Mouse (Mus musculus) urinary bladder, postnatal 25 days (tissue): ENCODE results near the gene R3hdm4.
"Not testable (repeated sequence)": the region's sequence is repeated elsewhere in the genome, so short reads cannot be mapped to it uniquely, and the experiment has no call there.

ENCODE experiments used
- DNase-seq: peaks from one replicate; pipeline ENCODE4 v3.0.0; 2022; ENCODE audit warnings: low spot score

R3hdm4 gene

GRCm38 (mm10) chr10:79920958-79921535 is at the start of gene R3hdm4:
Gene R3hdm4, minus strand, starts transcription at chr10:79921208.
- DNase-seq: no peak

DNA sequence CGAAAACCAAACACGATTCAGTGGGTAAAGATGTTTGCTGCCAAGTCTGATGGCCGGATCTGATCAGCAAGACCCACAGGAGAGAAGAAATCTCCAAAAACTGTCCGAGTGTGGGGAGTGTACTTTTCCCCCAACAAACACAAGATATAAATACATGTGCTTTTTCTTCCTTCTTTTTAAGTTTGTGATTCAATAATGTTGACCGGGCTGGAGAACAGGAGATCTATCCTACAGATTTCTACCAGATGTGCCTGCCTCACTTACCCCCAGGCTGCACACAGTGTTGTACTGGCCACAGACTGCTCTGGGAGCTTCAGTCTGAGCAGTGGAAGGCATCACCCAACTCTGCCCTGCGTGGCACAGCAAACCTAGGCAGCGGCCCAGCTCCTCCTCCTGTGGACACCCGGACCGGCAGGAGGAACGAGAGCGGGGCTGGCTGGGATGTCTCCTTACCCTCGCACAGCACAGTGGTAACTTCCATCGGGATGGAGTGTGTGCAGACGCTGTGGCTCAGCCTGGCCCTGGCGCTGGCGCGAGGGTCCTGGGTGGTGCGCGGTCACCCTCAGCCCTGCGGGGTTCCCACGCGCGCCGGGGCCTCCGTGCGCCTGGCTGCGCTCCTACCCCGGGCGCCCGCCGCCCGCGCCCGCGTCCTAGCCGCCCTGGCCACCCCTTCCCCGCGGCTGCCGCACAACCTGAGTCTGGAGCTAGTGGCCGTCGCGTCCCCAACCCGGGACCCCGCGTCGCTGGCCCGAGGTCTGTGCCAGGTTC is 49.6 kb upstream of the R3hdm4 start, which contains the start of gene Grin3b:
Gene Grin3b, plus strand, starts transcription at position 301 of the 768 bp plus-strand sequence.
- DNase-seq: no peak

- no peak for DNase-seq
Observed at GRCm38 (mm10) chr10:79969124-79969568, 48.1 kb upstream of the R3hdm4 start.

- no peak for DNase-seq
Observed at GRCm38 (mm10) chr10:79968181-79968580, 47.2 kb upstream of the R3hdm4 start.

DNA sequence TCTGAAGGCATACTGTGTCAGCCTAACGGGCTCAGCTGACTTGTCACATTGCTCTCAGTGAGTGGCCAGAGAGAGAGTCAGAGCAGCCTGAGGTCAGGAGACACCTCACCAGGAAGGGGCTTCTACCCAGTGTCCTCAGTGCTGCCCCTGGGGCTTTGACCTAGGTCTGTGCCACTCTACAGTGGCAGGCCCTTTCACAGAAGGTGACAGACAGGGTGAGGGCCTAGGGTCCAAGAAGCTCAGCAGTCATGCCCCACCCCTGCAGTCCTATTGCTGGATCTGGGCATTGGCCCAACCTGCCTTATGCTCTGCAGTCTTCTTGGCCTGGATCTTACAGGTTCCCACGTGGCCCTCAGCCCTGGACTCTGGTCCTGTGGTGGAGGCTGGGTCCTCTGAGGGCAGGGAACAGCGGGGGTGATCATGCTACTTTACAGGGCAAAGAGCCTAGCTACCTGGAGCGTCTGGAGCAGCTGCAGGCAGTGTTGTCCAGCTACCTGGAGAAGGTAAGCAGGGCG is 45.9 kb upstream of the R3hdm4 start:
- no peak for DNase-seq

DNA sequence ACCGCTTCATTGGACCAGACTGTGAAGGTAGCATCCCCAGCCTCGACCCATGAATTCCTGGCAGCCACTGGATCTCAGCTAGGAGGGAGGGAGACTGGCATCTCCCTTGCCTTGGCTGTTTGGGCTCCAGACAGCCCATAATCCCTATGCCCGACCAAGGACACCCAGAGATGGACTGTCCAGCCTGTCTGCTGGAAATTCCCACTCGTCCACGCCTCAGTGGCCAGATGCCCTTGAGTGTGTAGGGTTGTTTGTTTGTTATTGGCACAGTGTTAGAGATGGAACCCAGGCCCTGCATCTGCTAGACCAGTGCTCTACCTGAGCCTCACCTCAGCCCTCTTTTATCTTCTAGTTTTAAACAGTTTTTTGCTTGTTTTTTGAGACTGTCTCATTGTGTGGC is 44.3 kb upstream of the R3hdm4 start:
- DNase-seq: no peak

DNA sequence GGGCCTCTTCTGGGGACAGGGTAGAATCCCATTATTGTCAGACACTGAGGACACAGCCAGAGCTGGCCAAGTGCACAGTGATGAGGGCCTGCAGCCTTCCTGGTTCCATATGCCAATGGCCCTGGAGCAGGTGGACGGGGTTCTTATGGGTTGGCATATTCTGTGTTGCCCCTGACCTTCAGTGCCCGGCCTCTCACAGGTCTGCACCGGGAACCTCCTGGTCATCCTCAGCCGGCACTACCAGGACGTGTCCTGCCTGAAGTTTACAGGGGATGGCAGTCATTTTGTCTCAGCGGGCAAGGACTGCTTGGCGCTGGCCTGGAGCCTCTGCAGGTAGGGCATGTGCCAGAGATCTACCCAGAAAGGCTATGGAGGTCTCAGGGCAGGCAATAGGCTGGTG is 43.7 kb upstream of the R3hdm4 start:
- DNase-seq: no peak

DNA sequence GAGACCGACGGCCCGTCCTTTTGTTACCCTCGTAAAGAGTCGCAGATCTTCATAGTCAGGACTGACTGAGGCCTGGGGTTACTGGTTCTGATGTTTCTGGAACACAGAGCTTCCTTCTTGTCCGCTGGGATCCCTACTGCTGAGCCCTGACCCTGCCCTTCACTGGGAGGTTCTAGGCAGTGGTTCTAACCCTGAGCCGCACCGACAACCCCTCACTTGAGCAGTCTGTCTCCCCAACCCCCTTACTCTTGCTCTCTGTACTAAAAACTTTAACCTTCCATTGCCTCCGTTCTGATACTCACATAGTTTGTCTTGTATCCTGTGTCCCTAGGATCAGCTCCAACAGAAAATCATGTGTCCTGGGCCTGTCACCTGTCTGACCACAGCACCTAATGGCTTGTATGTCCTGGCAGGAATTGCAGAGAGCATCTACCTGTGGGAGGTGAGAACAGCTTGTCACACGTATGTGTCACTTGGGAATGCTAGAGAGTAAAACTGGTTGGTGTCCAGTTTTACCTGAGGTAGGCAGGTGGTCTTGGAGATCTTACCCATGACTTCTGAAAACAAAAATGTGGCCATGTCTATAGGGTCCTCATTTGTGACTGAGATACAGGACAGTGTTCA is 39.8 kb upstream of the R3hdm4 start:
- DNase-seq: no peak

DNA sequence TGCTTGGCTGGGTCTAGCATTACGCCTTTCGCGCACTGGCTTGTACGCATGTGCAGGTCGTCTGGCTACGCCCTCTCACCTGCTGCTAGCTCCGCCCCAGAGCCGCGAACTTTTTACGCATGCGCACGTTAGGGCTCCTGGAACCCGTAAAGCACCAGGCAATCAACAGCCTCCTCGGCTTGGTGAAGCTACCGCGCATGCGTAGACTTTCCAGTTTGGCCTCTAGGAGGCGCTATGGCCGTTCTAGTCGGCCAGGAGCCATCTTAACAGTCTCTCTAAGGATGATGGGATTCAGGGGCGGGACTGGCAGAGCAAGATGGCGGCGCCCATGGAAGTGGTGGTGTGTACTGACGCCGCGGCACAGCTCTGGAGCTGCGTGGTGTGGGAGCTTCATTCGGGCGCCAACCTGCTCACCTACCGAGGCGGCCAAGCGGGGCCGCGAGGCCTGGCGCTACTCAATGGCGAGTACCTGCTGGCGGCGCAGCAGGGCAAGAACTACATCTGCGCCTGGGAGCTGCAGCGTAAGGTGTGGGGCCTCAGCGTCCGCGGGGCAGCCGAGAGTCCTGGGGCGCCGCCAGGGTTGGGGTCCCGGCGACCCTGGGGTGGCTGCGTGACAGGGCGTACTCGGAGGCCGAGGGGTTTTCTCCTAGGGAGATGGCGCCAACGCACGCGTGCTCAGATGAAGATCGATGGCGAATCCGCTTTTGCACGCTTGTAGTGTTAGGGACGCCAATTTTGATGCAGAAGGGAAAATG is 39.0 kb upstream of the R3hdm4 start, which contains the start of gene Wdr18:
Gene Wdr18, plus strand, starts transcription at position 306 of the 755 bp plus-strand sequence.
- DNase-seq: peak; percentile 99

DNA sequence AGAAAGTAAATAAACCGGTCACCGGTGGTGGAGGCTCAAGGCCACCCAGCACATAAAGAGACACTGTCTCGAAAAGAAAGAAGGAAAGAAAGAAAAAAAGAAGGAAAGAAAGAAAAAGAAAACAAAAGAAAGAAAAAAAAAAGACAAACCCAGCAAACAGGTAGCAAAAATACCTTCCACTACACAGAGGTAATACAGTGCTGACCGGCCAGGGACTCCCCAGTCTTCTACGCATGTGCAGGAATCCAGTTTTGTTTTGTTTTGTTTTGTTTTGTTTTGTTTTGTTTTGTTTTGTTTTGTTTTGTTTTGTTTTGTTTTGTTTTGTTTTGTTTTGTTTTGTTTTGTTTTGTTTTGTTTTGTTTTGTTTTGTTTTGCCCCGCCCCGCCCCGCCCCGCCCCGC is 38.4 kb upstream of the R3hdm4 start:
- not testable (repeated sequence) for DNase-seq

DNA sequence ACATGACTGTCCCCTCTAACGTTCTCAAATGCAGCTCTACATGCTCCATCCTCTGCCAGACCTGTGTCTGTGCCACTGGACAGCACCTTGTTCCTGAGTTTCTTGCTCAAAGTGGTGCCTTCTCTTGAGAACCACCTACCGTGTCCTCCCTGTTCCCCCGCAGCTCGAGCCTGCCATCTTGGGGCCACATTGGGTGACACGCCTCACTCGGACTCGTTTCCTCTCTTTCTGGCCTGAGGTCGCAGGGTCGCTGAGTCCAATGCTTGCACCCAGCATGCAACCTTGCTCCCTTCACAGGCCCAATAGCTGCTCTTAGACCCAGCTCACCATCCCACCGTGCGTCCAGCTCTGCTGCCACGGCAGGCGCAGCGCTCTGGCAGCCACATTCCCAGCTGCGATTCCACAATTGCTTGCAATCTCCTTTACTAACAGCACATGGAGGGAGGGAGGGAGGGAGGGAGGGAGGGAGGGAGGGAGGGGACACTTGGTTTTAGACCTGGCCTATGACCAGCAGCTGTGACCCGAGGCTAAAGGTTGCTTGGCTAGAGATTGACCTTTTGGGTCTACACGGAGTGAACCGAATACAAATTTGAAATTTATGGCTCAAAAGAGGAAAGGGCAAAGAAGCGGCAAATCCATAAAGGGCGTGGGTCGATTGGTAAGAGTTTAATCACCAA is 37.3 kb upstream of the R3hdm4 start:
- DNase-seq: peak; percentile 73

- DNase-seq: no peak
Observed at GRCm38 (mm10) chr10:79956643-79957154, 35.7 kb upstream of the R3hdm4 start.

GRCm38 (mm10) chr10:79955691-79956090 is 34.7 kb upstream of the R3hdm4 start:
- DNase-seq: no peak

DNA sequence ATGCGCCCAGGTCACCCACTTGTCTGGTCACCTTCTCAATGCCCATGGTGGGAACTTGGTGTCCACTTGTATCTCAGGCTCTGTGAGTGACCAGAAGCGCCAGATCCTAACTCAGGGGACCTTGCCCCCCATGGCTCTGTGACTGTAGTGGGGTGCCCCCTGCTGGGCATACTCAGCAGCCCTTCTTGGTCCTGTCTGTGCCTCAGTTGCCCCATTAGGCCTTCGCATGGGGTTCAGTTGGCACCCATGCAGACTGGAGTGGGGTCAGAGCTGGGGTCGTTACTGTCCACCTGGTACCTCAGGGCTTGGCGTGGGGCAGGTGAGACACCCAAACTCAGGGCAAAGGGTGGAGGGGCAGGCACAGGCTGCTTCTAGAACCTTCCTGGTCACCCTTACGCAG is 32.9 kb upstream of the R3hdm4 start:
- DNase-seq: no peak

GRCm38 (mm10) chr10:79950661-79951060 is 29.7 kb upstream of the R3hdm4 start:
- no peak for DNase-seq

DNA sequence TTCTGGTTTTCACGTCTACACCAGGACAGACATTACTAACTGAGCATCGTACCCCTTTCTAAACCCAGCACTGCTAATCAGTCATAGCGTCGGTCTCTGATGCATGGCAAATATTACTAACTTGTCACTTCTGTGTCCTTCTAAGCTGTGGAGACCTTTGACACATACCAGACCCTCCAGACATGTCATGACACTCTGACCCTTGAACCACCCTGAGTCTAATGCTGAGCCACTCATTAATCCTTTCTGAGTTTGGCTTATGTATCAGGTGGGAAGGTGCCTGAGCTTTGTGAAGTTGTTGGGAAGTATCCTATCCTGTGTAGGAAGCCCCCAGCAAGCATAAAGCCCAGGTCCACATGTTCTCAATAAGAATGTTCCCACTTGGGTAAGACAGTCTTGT is 28.9 kb upstream of the R3hdm4 start:
- no peak for DNase-seq

DNA sequence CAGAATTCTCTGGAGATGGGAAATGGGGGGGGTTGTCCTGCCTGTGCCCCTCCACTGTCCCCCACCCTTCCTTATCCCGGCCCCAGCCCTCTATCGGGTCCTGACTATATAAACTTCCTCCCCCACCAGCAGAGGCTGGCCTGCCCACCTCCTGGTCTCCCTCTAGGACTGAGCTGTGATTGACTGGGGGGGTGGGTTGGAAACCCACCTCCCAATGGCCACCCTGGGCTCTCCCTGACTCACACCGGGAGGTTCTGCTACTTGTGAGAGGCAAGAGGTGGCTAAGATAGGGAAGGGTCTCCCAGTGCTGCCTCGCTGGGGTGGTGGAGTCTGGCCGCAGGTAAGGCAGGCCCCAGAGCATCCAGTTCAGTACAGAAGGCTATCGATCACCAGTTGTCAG is 26.5 kb upstream of the R3hdm4 start:
- DNase-seq: no peak

GRCm38 (mm10) chr10:79946752-79947322 is 25.8 kb upstream of the R3hdm4 start:
- DNase-seq: no peak

DNA sequence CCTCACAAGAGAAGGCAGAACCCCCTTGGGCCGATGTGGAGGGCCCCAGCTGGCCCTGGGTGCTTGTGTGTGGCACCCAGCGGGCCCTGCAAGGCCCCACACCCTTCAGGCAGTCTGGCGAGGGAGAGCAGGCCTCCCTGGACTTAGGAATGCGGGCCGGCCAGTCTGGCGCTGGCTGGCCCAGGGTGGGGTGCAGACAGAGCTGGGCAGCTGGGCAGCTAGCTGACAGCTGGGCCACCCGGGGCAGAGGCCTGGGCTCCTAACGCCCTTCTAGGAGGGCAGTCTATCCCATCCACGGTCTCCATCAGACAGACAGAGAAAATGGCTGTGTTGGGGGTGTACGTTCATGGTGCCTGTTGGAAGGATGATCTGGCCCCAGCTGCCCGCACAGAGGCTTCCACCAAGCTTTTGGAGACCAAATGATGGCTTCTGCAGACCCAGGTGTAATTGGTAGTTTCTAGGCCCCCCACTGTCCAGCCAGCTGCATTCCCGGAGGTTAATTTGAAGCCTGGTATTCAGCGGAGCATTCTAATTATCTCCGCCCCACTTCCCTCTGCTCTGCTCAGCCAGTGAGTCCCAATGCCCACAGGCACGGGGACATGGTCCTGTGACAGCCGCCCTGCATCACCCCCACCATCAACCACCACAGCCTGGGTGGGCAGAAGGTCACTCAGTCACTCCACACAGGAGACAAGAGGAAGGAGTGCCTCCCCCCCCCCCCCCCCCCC is 24.7 kb upstream of the R3hdm4 start:
- DNase-seq: peak; percentile 39

- no peak for DNase-seq
Observed at GRCm38 (mm10) chr10:79943471-79943901, 22.5 kb upstream of the R3hdm4 start.
